Mouse (Mus musculus) bone marrow macrophage, adult 2 months (primary cell): ENCODE measurements around the gene Ncbp1. TPM values are rescaled to one million over a fixed set of nuclear protein-coding genes. Genes with fewer than 3 reads are reported as not detected.

ENCODE experiments used
- H3K27ac ChIP-seq: 2 replicates; pipeline ENCODE4 v1.5.1; 2012; ENCODE audit warnings: low read depth, low read length; ENCODE audit not compliant: insufficient read depth
- H3K4me1 ChIP-seq: 2 replicates; pipeline ENCODE4 v1.6.1; 2012; ENCODE audit warnings: low read length; ENCODE audit not compliant: control insufficient read depth, insufficient read depth
- H3K4me3 ChIP-seq: 2 replicates; pipeline ENCODE4 v1.5.1; 2012; ENCODE audit warnings: mild to moderate bottlenecking, low read length, moderate library complexity; ENCODE audit not compliant: insufficient read depth
- CTCF ChIP-seq: IDR thresholded peaks from 2 replicates; pipeline ENCODE4 v1.5.1; 2012; ENCODE audit warnings: low read depth, mild to moderate bottlenecking, low read length, moderate library complexity
- POLR2A ChIP-seq: IDR thresholded peaks from 2 replicates; pipeline ENCODE4 v1.6.1; 2012; ENCODE audit warnings: mild to moderate bottlenecking, low read depth, low read length, borderline replicate concordance
- polyA plus RNA-seq: library from polyadenylated mRNA; stranded (reverse); fragments of >200 nt; gene quantifications from 2 replicates; pipeline ENCODE4 v1.2.4, GENCODE M21; 2012; ENCODE audit not compliant: missing spikeins, insufficient read depth, insufficient read length

Gene Ncbp1
- polyA plus RNA-seq, 1 experiment = 24.5 TPM

DNA sequence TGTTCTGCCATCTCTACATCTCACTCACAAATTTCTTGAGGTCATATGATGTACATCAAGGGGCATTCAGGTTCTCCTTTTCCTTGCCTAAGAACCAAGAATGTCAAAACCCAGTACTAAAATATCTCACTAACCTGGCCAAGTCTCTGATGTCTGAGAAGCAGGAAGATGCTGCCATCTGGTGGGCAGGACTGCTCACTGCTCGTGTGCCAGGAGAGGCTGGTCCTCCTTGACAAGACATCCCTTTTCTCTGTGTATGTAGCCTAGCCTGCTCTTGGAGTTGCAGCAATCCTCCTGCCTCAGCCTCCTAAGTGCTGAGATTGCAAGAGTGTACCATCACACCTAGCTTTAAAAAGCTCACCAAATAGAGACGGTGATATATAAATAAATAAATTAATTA, 11.9 kb upstream of the Ncbp1 start:
- Histone ChIP-seq H3K4me1 (peaks cover 14% of the 10 kb centered on the region), H3K27ac (no peak overlapping the region), H3K4me3 (no peak overlapping the region)
- TF ChIP-seq CTCF (peak; percentile 81), POLR2A (no peak)

- no peak overlapping the region for H3K4me3 ChIP-seq
- peaks cover 2% of the 10 kb centered on the region; the same call in 1 of the 2 replicates for H3K4me1 ChIP-seq
- no peak for TF ChIP-seq CTCF
- TF ChIP-seq POLR2A = no peak
- H3K27ac ChIP-seq = no peak overlapping the region
Observed at GRCm38 (mm10) chr4:46129311-46130004, 9.0 kb upstream of the Ncbp1 start.

GRCm38 (mm10) chr4:46130221-46130620, 8.2 kb upstream of the Ncbp1 start:
- H3K27ac ChIP-seq = no peak overlapping the region
- TF ChIP-seq POLR2A (no peak), CTCF (peak; percentile 48)
- no peak overlapping the region for H3K4me3 ChIP-seq
- peaks cover under 1% of the 10 kb centered on the region; the same call in 1 of the 2 replicates for H3K4me1 ChIP-seq

- Histone ChIP-seq H3K4me1 (peaks cover 13% of the 10 kb centered on the region), H3K4me3 (no peak overlapping the region), H3K27ac (no peak overlapping the region)
- TF ChIP-seq CTCF = no peak
- TF ChIP-seq POLR2A = no peak
Observed at GRCm38 (mm10) chr4:46131791-46132190, 6.6 kb upstream of the Ncbp1 start.

- no peak for TF ChIP-seq CTCF
- peak overlapping the region; percentile 93 for H3K27ac ChIP-seq
- peak overlapping the region; percentile 78 for H3K4me3 ChIP-seq
- peaks cover 26% of the 10 kb centered on the region for H3K4me1 ChIP-seq
Observed at GRCm38 (mm10) chr4:46137629-46138286, 655 bp upstream of the Ncbp1 start.

GRCm38 (mm10) chr4:46144323-46144722, 5.9 kb downstream of the Ncbp1 start:
- TF ChIP-seq CTCF (peak; percentile 69), POLR2A (no peak)
- no peak overlapping the region for H3K4me3 ChIP-seq
- H3K27ac ChIP-seq = no peak overlapping the region
- peaks cover 7% of the 10 kb centered on the region for H3K4me1 ChIP-seq

DNA sequence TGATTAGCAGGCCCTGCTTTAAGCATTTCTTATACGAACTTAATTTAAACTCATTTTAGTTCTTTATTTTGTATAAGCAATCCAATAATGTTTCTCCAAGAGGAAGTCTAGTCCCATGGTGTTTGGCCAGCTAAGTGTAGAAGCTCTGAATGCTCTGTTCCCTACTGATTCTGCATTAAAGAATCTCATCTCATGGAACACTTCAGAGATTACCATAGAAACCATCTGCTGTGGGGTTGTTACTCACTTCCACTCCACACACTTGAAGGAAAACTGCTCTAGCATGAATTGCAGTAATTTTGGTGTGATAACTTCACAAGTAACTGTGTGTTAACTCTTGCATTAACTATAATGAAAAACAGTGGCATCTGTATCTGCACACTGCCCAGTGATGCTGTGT, 8.5 kb downstream of the Ncbp1 start:
- Histone ChIP-seq H3K4me3 (no peak overlapping the region), H3K27ac (no peak overlapping the region), H3K4me1 (peaks cover 2% of the 10 kb centered on the region; the same call in 1 of the 2 replicates)
- no peak for TF ChIP-seq POLR2A

DNA sequence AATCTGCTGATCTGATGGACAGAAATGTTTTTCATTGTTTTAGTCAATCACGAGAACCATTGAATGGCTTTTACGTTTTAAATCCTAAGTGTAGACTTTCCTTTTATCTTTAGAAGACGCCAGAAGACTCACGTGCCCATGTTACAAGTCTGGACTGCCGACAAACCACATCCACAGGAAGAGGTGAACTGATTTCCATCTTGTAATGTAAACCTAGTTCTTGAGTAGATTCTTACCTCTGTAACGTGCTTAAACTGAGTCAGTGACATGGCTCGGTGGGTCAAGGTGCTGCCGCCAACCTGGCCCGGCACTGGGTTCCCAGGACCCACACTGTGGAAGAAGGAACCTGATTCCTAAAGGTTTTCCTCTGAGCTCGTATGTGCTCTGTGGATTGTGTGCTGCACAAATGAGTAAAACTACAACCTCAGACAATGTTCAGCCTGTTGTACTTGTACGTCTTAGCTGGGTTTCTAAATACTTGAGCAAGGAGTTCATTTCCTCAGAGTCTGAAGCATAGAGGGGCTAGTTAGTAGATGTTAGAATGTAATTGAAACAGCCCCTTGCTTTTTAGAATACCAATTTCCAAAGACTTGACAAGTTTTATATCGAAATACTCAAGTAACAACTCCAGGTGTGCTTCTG, 13.6 kb downstream of the Ncbp1 start:
- Histone ChIP-seq H3K4me3 (no peak overlapping the region), H3K4me1 (no peaks in the 10 kb centered on the region), H3K27ac (no peak overlapping the region)
- no peak for TF ChIP-seq POLR2A
- TF ChIP-seq CTCF = no peak

- Histone ChIP-seq H3K27ac (no peak overlapping the region), H3K4me1 (peaks cover 5% of the 10 kb centered on the region), H3K4me3 (no peak overlapping the region)
- TF ChIP-seq POLR2A = no peak
- no peak for TF ChIP-seq CTCF
Observed at GRCm38 (mm10) chr4:46164027-46164426, 25.6 kb downstream of the Ncbp1 start.

GRCm38 (mm10) chr4:46165831-46166230, 27.4 kb downstream of the Ncbp1 start:
- Histone ChIP-seq H3K4me3 (no peak overlapping the region), H3K27ac (no peak overlapping the region), H3K4me1 (peaks cover 5% of the 10 kb centered on the region)
- TF ChIP-seq POLR2A (no peak), CTCF (no peak)
